Mouse (Mus musculus) embryonic facial prominence, embryonic 11.5 days (tissue): ENCODE data around the gene Kyat1. TPM values are rescaled to one million over a fixed set of nuclear protein-coding genes. Genes with fewer than 3 reads are reported as not detected.
A peak's percentile ranks its signal among the peaks of the same experiment; 100 is the strongest.

Experiments
- ATAC-seq: fragments of 200-750 bp; cut with Nextera tagmentation; replicated peaks from 2 replicates; pipeline ENCODE4 v1.8.0; 2017; ENCODE audit warnings: low read depth; ENCODE audit not compliant: insufficient number of reproducible peaks, low FRiP score, low TSS enrichment
- DNase-seq: peaks from one replicate; pipeline ENCODE4 v3.0.0-alpha.2; 2015; ENCODE audit warnings: low spot score
- H3K27ac ChIP-seq: fragments of 300-500 bp; sonication (generic); replicated peaks from 2 replicates; pipeline ENCODE4 v1.5.1; 2014; ENCODE audit warnings: mild to moderate bottlenecking, low read depth, low read length, control low read depth
- H3K27me3 ChIP-seq: fragments of 300-500 bp; sonication (generic); 2 replicates; pipeline ENCODE4 v1.6.1; 2014; ENCODE audit warnings: mild to moderate bottlenecking, low read length, moderate library complexity, mixed read lengths; ENCODE audit not compliant: control insufficient read depth, insufficient read depth
- H3K36me3 ChIP-seq: fragments of 300-500 bp; sonication (generic); replicated peaks from 2 replicates; pipeline ENCODE4 v1.6.1; 2014; ENCODE audit warnings: low read depth, mild to moderate bottlenecking, low read length, moderate library complexity, mixed read lengths; ENCODE audit not compliant: control insufficient read depth, insufficient read depth
- H3K4me1 ChIP-seq: fragments of 300-500 bp; sonication (generic); 2 replicates; pipeline ENCODE4 v1.6.1; 2014; ENCODE audit warnings: low read length, mixed read lengths; ENCODE audit not compliant: control insufficient read depth, insufficient read depth
- H3K4me2 ChIP-seq: fragments of 300-500 bp; sonication (generic); 2 replicates; pipeline ENCODE4 v1.6.1; 2014; ENCODE audit warnings: low read depth, mild to moderate bottlenecking, control low read depth, low read length, moderate library complexity
- H3K4me3 ChIP-seq: fragments of 300-500 bp; sonication (generic); 2 replicates; pipeline ENCODE4 v1.5.1; 2014; ENCODE audit warnings: low read depth, low read length, control low read depth
- H3K9ac ChIP-seq: fragments of 300-500 bp; sonication (generic); replicated peaks from 2 replicates; pipeline ENCODE4 v1.6.1; 2014; ENCODE audit warnings: mild to moderate bottlenecking, control low read depth, low read length
- H3K9me3 ChIP-seq: fragments of 300-500 bp; sonication (generic); replicated peaks from 2 replicates; pipeline ENCODE4 v1.6.1; 2016; ENCODE audit warnings: mild to moderate bottlenecking, low read length, inconsistent platforms, mixed read lengths; ENCODE audit not compliant: control insufficient read depth
- WGBS: fragments of 180-500 bp; shearing (Covaris S2); extraction: QIAGEN DNeasy Blood & Tissue Kit; methylation state at CpG from one replicate; pipeline ENCODE4 v1.1.7; 2014; 5-methylcytosine and 5-hydroxymethylcytosine counted together
- polyA plus RNA-seq: library from polyadenylated mRNA; unstranded; fragments of >200 nt; fragmentation: Nextera tagmentation; extraction: Ambion mirVana; gene quantifications from 2 replicates; pipeline ENCODE4 v1.2.1, GENCODE M21; 2014

The Kyat1 gene
- polyA plus RNA-seq, 1 experiment from 2014 or later: 6.7 TPM

DNA sequence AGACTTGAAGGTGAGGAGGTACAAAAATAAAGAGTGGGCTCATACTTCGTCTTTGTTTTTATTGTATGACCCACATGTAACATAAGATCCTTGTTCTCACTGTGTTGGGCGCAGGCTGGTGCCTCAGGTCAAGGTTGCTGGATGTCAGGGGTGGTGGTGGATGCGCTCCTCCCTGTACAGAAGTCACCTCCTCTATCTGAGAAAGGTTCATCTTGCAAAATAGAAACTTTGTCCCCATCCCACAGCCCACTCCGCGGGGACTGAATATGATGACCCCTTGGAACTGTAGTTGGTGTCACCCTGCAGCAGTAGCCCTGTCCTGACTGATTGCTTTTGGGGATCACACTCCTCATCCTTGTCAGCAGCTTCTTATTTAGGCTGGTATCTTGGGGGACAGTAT is 41.4 kb upstream of the Kyat1 start:
- Histone ChIP-seq H3K9me3 (no peaks in the 10 kb centered on the region), H3K4me2 (no peak overlapping the region), H3K27ac (no peak overlapping the region), H3K4me3 (no peak overlapping the region), H3K27me3 (no peaks in the 10 kb centered on the region), H3K9ac (no peak overlapping the region), H3K36me3 (peaks cover 5% of the 10 kb centered on the region; the same call in 1 of the 2 replicates), H3K4me1 (no peaks in the 10 kb centered on the region)
- no peak for ATAC-seq
- DNase-seq: no peak
- WGBS: 83% methylated on average over 5 of the region's 5 CpGs

DNA sequence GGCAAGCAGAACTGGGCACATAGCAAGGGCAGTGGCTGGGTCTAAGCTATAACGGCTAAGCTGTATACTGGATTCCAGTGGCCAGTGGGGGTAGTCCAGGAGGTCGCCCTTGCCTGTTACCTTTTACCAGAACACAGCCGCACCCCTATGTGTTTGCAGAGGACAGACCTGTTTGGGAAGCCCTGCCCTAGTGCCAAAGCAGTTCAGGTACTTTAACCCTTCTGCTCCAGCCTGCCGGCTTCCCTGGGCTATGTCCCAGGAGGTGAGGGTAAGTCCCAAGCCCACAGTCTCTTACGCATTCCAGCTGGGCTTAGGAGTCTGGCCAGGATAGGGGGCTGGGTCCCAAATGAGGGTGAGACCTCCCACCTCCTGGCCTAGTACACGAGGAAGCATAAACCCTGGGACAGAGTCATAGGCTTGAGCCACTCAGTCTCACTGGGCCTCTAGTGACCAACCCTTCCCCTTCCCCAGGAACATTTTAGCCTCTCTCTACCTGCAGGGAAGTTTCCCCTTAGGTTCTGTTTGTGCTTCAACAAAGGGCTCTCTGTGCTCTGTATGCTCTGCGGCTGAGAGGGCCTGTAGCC is 39.0 kb upstream of the Kyat1 start:
- no peak for ATAC-seq
- 61% methylated on average over 7 of the region's 7 CpGs for WGBS
- Histone ChIP-seq H3K4me3 (no peak overlapping the region), H3K4me1 (no peaks in the 10 kb centered on the region), H3K9ac (no peak overlapping the region), H3K9me3 (no peaks in the 10 kb centered on the region), H3K36me3 (peaks cover 2% of the 10 kb centered on the region; the same call in 1 of the 2 replicates), H3K27ac (0 out of 2 replicates have a peak overlapping the region, but pooled peaks have one; percentile 28), H3K4me2 (no peak overlapping the region), H3K27me3 (no peaks in the 10 kb centered on the region)
- DNase-seq: no peak

GRCm38 (mm10) chr2:30243391-30243790 is 37.7 kb upstream of the Kyat1 start:
- no peak overlapping the region for H3K4me2 ChIP-seq
- DNase-seq (no peak), ATAC-seq (no peak)
- no peaks in the 10 kb centered on the region for H3K27me3 ChIP-seq
- WGBS: 95% methylated on average over 4 of the region's 4 CpGs
- no peak overlapping the region for H3K4me3 ChIP-seq
- H3K36me3 ChIP-seq: peaks cover 2% of the 10 kb centered on the region; the same call in 1 of the 2 replicates
- no peak overlapping the region for H3K9ac ChIP-seq
- H3K4me1 ChIP-seq: peaks cover 3% of the 10 kb centered on the region; the same call in 1 of the 2 replicates
- H3K9me3 ChIP-seq: no peaks in the 10 kb centered on the region
- no peak overlapping the region for H3K27ac ChIP-seq

DNA sequence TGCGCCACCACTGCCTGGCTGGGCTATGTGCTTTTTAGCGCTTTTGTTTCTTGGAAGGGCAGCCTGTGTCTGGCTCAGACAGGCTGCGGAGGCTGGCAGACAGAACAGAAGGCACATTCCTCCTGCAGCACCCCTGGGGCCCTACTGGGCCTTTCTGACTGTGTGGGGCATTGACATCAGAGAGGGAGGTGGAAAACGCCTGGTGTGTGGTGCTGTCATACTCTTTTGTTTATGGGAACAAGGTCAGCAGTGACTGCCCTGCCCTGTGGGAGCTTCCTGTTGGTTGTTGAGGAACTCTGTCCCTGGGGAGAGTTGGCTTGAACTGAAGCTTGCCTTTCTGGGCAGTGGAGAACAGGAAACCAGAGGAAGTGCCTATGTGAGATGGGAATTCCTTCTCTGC is 36.9 kb upstream of the Kyat1 start:
- no peak for DNase-seq
- H3K4me2 ChIP-seq: no peak overlapping the region
- H3K36me3 ChIP-seq: peaks cover 2% of the 10 kb centered on the region; the same call in 1 of the 2 replicates
- no peaks in the 10 kb centered on the region for H3K9me3 ChIP-seq
- no peaks in the 10 kb centered on the region for H3K27me3 ChIP-seq
- no peak overlapping the region for H3K27ac ChIP-seq
- H3K9ac ChIP-seq: no peak overlapping the region
- no peak overlapping the region for H3K4me3 ChIP-seq
- peaks cover 3% of the 10 kb centered on the region; the same call in 1 of the 2 replicates for H3K4me1 ChIP-seq
- ATAC-seq: no peak
- WGBS: 38% methylated on average over 4 of the region's 4 CpGs

DNA sequence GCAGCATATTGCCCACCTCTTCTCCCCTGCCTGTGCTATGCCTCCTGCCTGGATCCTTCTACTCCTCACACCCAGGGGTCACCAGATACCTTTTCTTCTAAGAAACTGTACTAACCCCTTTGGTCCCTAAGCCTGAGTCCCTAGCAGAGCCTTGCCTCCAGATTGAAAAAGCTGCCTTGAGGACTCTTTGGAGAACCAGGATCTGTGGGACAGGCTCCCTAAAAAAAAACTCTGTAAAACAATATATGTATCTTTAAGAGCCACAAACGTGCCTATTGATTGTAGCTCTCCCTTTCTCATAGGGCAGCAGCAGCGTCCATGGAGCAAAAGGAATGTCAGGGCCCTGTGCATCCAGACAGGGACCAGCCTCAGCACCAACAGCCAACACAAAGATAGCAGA is 34.6 kb upstream of the Kyat1 start, which contains the start of gene Gm28035:
TSS of gene Gm28035 (plus strand) at position 301 of the 400 bp plus-strand sequence.
- Histone ChIP-seq H3K4me1 (peaks cover 3% of the 10 kb centered on the region; the same call in 1 of the 2 replicates), H3K27me3 (no peaks in the 10 kb centered on the region), H3K27ac (no peak within 1 kb of the TSS), H3K4me3 (no peak within 1 kb of the TSS), H3K9me3 (no peaks in the 10 kb centered on the region), H3K9ac (no peak within 1 kb of the TSS), H3K36me3 (peaks cover 2% of the 10 kb centered on the region; the same call in 1 of the 2 replicates), H3K4me2 (no peak within 1 kb of the TSS)
- DNase-seq (no peak), ATAC-seq (no peak)
- WGBS: 74% methylated on average over 2 of the region's 2 CpGs

GRCm38 (mm10) chr2:30239777-30240176 is 34.1 kb upstream of the Kyat1 start:
- no peak overlapping the region for H3K9ac ChIP-seq
- H3K27me3 ChIP-seq: no peaks in the 10 kb centered on the region
- DNase-seq: no peak
- H3K4me3 ChIP-seq: no peak overlapping the region
- no peaks in the 10 kb centered on the region for H3K9me3 ChIP-seq
- 91% methylated on average over 4 of the region's 4 CpGs for WGBS
- no peak for ATAC-seq
- no peak overlapping the region for H3K27ac ChIP-seq
- peaks cover 2% of the 10 kb centered on the region; the same call in 1 of the 2 replicates for H3K36me3 ChIP-seq
- H3K4me2 ChIP-seq: no peak overlapping the region
- H3K4me1 ChIP-seq: peaks cover 3% of the 10 kb centered on the region; the same call in 1 of the 2 replicates

DNA sequence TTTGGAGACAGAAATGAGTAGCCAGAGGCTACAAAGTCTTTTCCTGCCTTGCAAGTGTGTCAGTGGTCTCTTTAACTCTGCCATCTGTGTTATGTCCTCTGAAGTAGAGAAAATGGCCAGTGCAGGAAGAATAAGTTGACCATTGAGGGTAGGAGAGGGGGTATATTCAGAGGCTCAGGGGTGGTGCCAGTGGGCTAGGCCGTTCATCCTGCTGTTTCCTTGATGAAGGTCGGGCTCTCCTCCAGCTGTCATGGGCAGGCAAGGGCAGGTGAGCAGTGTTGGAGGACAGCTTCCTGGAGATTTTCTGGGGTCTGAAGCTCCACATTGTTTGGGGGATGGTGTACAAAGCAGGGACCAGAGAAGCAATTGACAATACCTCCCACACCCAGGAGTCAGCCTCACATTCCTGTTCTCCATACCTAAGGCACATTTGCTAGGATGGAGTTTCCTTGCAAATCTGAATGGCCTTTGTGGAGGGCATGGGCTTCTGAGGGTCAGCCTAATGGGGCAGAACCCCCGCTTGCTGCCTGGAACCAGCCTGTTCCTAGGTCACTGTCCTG is 33.3 kb upstream of the Kyat1 start:
- Histone ChIP-seq H3K36me3 (peaks cover 2% of the 10 kb centered on the region; the same call in 1 of the 2 replicates), H3K27me3 (no peaks in the 10 kb centered on the region), H3K9ac (peak overlapping the region; percentile 86), H3K4me1 (peaks cover 3% of the 10 kb centered on the region; the same call in 1 of the 2 replicates), H3K4me2 (peak overlapping the region; percentile 62), H3K9me3 (no peaks in the 10 kb centered on the region), H3K4me3 (peak overlapping the region; percentile 85), H3K27ac (no peak overlapping the region)
- WGBS: 80% methylated on average over 3 of the region's 3 CpGs
- ATAC-seq: no peak
- no peak for DNase-seq

- H3K9me3 ChIP-seq: no peaks in the 10 kb centered on the region
- DNase-seq (peak; percentile 61), ATAC-seq (peak; percentile 87)
- H3K4me1 ChIP-seq: peaks cover 3% of the 10 kb centered on the region; the same call in 1 of the 2 replicates
- H3K4me2 ChIP-seq: peak overlapping the region; percentile 62
- H3K9ac ChIP-seq: peak overlapping the region; percentile 86
- H3K27ac ChIP-seq: peak overlapping the region; percentile 79
- under 1% methylated on average over 32 of the region's 42 CpGs for WGBS
- H3K27me3 ChIP-seq: no peaks in the 10 kb centered on the region
- H3K4me3 ChIP-seq: peak overlapping the region; percentile 85
- no peaks in the 10 kb centered on the region for H3K36me3 ChIP-seq
Measured at GRCm38 (mm10) chr2:30237881-30238280, 32.2 kb upstream of the Kyat1 start.
